Mouse (Mus musculus) G1E (cell line): ENCODE data around the gene Tph2. TPM values are rescaled to one million over a fixed set of nuclear protein-coding genes. Genes with fewer than 3 reads are reported as not detected.

Experiments used
- ATAC-seq: 2 replicates; pipeline ENCODE4 v1.8.0; 2016; ENCODE audit warnings: mild to moderate bottlenecking; ENCODE audit not compliant: insufficient number of reproducible peaks, poor library complexity, low FRiP score, severe bottlenecking; ENCODE audit errors: extremely low read depth
- DNase-seq: peaks from one replicate; pipeline ENCODE4 v3.0.0; 2012; ENCODE audit warnings: low spot score
- H3K27me3 ChIP-seq: 2 replicates; pipeline ENCODE4 v1.6.1; 2012; ENCODE audit warnings: mild to moderate bottlenecking, low read length, inconsistent platforms; ENCODE audit not compliant: insufficient read depth
- H3K36me3 ChIP-seq: replicated peaks from 2 replicates; pipeline ENCODE3; 2012; ENCODE audit warnings: mild to moderate bottlenecking, inconsistent platforms
- H3K4me1 ChIP-seq: 2 replicates; pipeline ENCODE4 v1.6.1; 2012; ENCODE audit warnings: low read depth, low read length, inconsistent platforms, mixed read lengths; ENCODE audit not compliant: insufficient read depth
- H3K4me3 ChIP-seq: 2 replicates; pipeline ENCODE4 v1.5.1; 2012; ENCODE audit warnings: low read depth, mild to moderate bottlenecking, inconsistent platforms, low read length, moderate library complexity, mixed read lengths
- H3K9me3 ChIP-seq: replicated peaks from 2 replicates; pipeline ENCODE4 v1.6.1; 2012; ENCODE audit warnings: inconsistent platforms
- CTCF ChIP-seq: IDR thresholded peaks from 2 replicates; pipeline ENCODE4 v1.5.1; 2012; ENCODE audit warnings: low read depth, low read length, inconsistent platforms, mixed read lengths
- GATA1 ChIP-seq: IDR thresholded peaks from 2 replicates; pipeline ENCODE4 v1.6.1; 2012; ENCODE audit warnings: borderline replicate concordance, low read length, inconsistent platforms, mixed read lengths
- GATA2 ChIP-seq: IDR thresholded peaks from 2 replicates; pipeline ENCODE4 v1.6.1; 2012; ENCODE audit warnings: low read depth, low read length, inconsistent platforms, borderline replicate concordance
- POLR2AphosphoS5 ChIP-seq: IDR thresholded peaks from 2 replicates; pipeline ENCODE4 v1.6.1; 2012; ENCODE audit warnings: low read depth, low read length, inconsistent platforms; ENCODE audit not compliant: insufficient replicate concordance
- TAL1 ChIP-seq: conservative IDR thresholded peaks from 2 replicates; pipeline ENCODE4 v1.6.1; 2012; ENCODE audit warnings: low read depth, low read length, inconsistent platforms, mixed read lengths
- polyA plus RNA-seq: library from polyadenylated mRNA; stranded (reverse); fragments of >175 nt; gene quantifications from 2 replicates; pipeline ENCODE4 v1.2.3, GENCODE M21; 2012
- total RNA-seq, 2 experiments: library from RNA; stranded (forward) in 1 of 2; stranded (reverse) in 1 of 2; fragments of 200-1000 nt in 1 of 2; fragments of >200 nt in 1 of 2; fragmentation: Nextera tagmentation in 1 of 2; gene quantifications; 2 replicates each; pipeline ENCODE4 v1.2.3; 2014 to 2017

Gene Tph2
- total and polyA plus RNA-seq, 3 experiments = 0.11 TPM; not detected in 2

GRCm38 (mm10) chr10:115144542-115144941, 40.3 kb downstream of the Tph2 start:
- H3K36me3 ChIP-seq = no peaks in the 10 kb centered on the region
- TF ChIP-seq CTCF (no peak), TAL1 (no peak), POLR2AphosphoS5 (no peak), GATA2 (no peak), GATA1 (no peak)
- H3K4me3 ChIP-seq = no peak overlapping the region
- H3K4me1 ChIP-seq = no peaks in the 10 kb centered on the region
- H3K27me3 ChIP-seq = no peaks in the 10 kb centered on the region
- peaks cover 12% of the 10 kb centered on the region for H3K9me3 ChIP-seq
- no peak for ATAC-seq
- DNase-seq = no peak

- TF ChIP-seq GATA2 = no peak
- TF ChIP-seq CTCF = no peak
- TF ChIP-seq POLR2AphosphoS5 = no peak
- TF ChIP-seq TAL1 = no peak
- TF ChIP-seq GATA1 = no peak
- H3K4me1 ChIP-seq = no peaks in the 10 kb centered on the region
- H3K9me3 ChIP-seq = peaks cover 12% of the 10 kb centered on the region
- H3K4me3 ChIP-seq = no peak overlapping the region
- ATAC-seq (no peak), DNase-seq (no peak)
- no peaks in the 10 kb centered on the region for H3K27me3 ChIP-seq
- no peaks in the 10 kb centered on the region for H3K36me3 ChIP-seq
Measured at GRCm38 (mm10) chr10:115143641-115144040, 41.2 kb downstream of the Tph2 start.

- no peak for DNase-seq
- Histone ChIP-seq H3K4me3 (no peak overlapping the region), H3K4me1 (no peaks in the 10 kb centered on the region), H3K9me3 (peaks cover 10% of the 10 kb centered on the region), H3K36me3 (no peaks in the 10 kb centered on the region), H3K27me3 (no peaks in the 10 kb centered on the region)
- ATAC-seq = no peak
- TF ChIP-seq POLR2AphosphoS5 (no peak), TAL1 (no peak), GATA2 (no peak)
Measured at GRCm38 (mm10) chr10:115137016-115137415, 47.8 kb downstream of the Tph2 start.

- ATAC-seq (no peak), DNase-seq (no peak)
- no peaks in the 10 kb centered on the region for H3K27me3 ChIP-seq
- H3K4me3 ChIP-seq = no peak overlapping the region
- peaks cover 29% of the 10 kb centered on the region for H3K9me3 ChIP-seq
- TF ChIP-seq TAL1 (no peak), GATA1 (no peak), POLR2AphosphoS5 (no peak), GATA2 (no peak), CTCF (no peak)
- H3K36me3 ChIP-seq = no peaks in the 10 kb centered on the region
- no peaks in the 10 kb centered on the region for H3K4me1 ChIP-seq
Measured at GRCm38 (mm10) chr10:115127907-115128306, 56.9 kb downstream of the Tph2 start.

DNA sequence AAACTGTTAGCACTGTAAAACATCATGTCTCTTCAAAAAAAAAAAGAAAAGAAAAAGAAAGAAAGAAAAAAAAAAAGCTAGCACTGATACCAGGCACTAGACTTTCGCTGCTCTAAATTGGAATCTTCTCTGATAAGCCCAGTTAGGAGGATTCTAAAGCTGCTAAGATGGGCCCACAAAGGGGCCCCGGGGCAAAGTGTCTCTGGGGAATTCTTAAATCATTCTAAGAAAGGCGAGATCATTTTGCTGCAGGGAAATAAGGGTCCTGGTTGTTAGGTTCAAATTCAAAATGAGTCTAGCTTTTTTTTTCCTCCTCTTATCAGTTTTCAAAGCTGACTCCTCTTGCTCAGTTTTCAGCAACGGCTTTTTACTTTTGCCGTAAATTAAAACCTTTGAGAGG, 59.3 kb downstream of the Tph2 start:
- DNase-seq (no peak), ATAC-seq (no peak)
- Histone ChIP-seq H3K9me3 (peaks cover 34% of the 10 kb centered on the region), H3K27me3 (no peaks in the 10 kb centered on the region), H3K36me3 (no peaks in the 10 kb centered on the region), H3K4me1 (no peaks in the 10 kb centered on the region), H3K4me3 (no peak overlapping the region)
- TF ChIP-seq CTCF (no peak), POLR2AphosphoS5 (no peak), TAL1 (no peak), GATA1 (no peak), GATA2 (no peak)

- no peaks in the 10 kb centered on the region for H3K4me1 ChIP-seq
Measured at GRCm38 (mm10) chr10:115125027-115125426, 59.8 kb downstream of the Tph2 start.

More at GRCm38 (mm10) chr10:115125027-115125426, 59.8 kb downstream of the Tph2 start:
- H3K9me3 ChIP-seq = peaks cover 35% of the 10 kb centered on the region
- DNase-seq = no peak
- H3K4me3 ChIP-seq = no peak overlapping the region
- TF ChIP-seq GATA1 = no peak
- TF ChIP-seq TAL1 = no peak
- TF ChIP-seq POLR2AphosphoS5 = no peak
- no peak for TF ChIP-seq CTCF
- TF ChIP-seq GATA2 = no peak
- no peaks in the 10 kb centered on the region for H3K27me3 ChIP-seq
- ATAC-seq = no peak
- H3K36me3 ChIP-seq = no peaks in the 10 kb centered on the region
